Mouse (Mus musculus) fat pad, adult 2 months (tissue): ENCODE data around the gene Rnf150.

Experiments
- DNase-seq: peaks from one replicate; pipeline ENCODE4 v3.0.0-alpha.2; 2011; ENCODE audit warnings: low read depth, low spot score; ENCODE audit errors: extremely low read depth

Rnf150 gene

GRCm38 (mm10) chr8:82863041-82863744, at the start of gene Rnf150:
Rnf150 (plus strand) TSS chr8:82863356.
- DNase-seq: no peak

- no peak for DNase-seq
Observed at GRCm38 (mm10) chr8:82826135-82827046, 36.8 kb upstream of the Rnf150 start.

- DNase-seq: peak; percentile 8
Observed at GRCm38 (mm10) chr8:82840415-82840814, 22.7 kb upstream of the Rnf150 start.

- no peak for DNase-seq
Observed at GRCm38 (mm10) chr8:82840963-82841362, 22.2 kb upstream of the Rnf150 start.

DNA sequence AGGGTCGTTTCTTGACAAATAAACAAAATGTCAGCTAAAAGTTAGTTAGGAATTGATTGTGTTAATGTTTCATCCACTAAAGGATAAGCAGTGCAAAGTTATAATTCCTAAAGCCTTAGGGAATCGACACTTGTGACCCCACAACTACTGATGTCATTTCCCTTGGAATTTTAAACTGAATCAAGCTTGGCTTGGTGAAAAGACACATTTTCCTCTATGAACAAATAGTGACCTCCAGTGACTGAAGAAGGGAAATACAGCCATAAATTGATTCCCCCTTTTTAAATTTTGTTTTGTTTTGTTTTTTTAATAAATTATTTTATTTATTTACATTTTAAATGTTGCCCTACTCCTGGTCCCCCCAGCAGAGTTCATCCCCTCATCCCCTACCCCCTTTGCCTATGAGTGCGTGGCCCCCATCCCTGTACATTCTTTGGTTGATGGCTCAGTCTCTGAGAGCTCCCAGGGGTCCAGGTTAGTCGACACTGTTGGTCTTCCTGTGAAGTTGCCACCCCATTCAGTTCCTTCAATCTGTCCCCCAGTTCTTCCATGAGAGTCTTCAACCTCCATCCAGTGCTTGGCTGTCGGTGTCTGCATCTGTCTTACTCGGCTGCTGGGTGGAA, 21.5 kb upstream of the Rnf150 start:
- DNase-seq: no peak

DNA sequence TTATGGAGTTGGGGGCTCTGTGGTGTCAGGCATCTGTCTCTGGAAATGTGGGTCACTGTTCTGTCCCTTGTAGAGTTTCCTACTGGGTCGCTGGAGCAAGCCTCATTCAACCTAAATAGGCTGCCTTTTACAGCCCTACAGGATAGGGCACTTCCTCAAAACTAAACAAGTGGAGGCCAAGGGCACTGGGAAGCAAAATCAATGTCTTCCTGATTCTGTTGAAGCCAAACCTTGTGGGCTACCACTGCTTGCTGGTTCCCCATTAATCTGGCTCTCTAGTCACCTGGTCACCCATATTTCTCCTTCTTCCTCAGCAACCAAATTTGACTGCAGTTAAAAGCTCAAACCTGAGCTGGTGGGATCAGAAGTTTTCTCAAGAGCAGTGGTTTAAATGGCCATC, 19.5 kb upstream of the Rnf150 start:
- no peak for DNase-seq

GRCm38 (mm10) chr8:82844413-82844812, 18.7 kb upstream of the Rnf150 start:
- DNase-seq: no peak

GRCm38 (mm10) chr8:82846098-82846497, 17.1 kb upstream of the Rnf150 start:
- no peak for DNase-seq

DNA sequence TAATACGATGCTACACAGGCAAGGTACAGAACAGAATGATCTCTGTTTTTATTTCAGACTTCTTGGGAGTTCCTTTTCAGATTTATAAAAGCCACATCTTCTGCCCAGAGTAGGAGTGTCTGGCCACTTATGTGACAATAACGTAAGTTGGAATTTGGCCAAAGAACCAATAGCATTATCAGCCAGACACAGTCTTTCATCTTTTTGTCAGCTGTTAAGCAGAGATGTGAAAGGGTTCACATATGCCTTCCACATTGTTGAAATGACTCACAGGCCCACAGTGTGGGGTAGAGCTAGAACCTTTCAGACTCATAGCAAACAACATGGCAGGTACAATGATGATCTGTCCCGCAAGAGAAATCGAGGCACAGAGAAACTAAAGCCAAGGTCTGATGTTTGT, 16.4 kb upstream of the Rnf150 start:
- no peak for DNase-seq

DNA sequence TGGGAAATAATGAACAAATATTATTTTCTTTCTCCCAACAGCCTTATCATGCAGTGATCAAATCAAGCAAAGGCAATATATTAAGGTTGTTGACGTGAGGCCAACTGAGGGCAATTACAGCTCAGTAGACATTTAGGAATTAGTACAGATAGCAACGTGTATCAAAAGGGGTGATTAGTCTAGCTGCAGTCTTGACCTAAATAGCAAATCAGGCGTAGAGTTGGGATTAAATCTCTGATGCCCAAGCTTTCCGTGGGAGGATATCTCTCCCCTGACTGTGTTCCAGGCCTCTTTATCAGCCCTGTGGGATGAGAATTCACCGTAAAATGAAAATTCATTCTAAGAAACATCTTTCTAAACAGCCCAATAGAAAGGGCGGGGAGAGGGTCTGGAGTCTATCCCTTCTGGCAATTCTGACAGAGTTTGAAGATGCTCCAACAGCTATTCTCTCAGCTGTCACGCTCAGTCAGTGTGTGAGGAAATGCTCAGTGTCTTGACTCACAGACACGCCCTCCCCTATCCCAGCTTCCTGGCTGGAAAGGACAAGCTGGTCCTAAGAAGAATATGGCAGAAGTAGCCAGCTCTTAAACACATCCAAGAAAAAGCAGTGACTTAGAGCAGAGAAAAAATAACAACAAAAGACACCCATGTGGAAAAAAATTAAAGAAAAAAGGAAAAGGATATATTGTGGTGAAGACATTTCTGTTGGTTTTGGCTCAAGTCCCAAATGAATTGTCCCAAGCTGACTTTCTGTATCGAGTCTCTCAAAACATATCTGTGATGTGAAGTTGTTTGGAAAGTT, 4.4 kb upstream of the Rnf150 start:
- no peak for DNase-seq

DNA sequence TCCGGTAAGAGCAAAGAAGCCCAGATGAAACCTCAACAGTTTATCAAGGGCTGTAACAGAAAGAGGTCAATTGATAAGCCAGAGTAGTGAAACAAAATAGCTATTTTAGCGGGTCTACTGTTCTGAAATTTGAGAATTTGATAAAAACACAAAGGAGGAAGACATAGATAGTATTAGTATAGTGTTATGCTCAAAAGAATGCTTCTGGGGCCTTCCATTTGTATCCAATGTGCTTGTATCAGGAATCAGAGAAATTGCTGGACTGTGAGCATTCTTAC, 3.9 kb upstream of the Rnf150 start:
- no peak for DNase-seq

DNA sequence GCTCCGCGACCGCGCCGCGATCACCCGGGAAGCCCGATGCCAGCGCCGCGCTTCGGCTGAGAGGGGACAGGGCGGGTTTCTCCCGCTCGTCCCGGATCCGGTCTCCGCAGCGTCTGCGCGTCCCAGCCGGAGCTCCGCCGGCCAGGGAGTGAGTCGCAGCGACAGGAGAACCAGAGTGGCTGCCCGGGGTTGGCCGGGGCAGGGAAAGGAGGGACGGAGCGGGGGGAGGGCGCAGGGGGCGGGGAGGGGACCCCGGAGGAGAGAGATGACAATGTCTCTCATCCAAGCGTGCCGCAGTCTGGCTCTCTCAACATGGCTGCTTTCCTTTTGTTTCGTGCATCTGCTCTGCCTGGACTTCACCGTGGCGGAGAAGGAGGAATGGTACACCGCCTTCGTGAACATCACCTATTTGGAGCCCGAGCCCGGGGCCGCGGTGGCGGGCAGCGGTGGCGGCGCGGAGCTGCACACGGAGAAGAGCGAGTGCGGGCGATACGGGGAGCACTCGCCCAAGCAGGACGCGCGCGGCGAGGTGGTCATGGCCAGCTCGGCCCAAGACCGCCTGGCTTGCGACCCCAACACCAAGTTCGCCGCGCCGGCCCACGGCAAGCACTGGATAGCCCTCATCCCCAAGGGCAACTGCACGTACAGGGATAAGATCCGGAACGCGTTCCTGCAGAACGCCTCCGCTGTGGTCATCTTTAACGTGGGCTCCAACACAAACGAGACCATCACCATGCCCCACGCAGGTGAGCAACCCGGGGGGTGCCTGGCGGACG, 777 bp downstream of the Rnf150 start:
- DNase-seq: no peak

DNA sequence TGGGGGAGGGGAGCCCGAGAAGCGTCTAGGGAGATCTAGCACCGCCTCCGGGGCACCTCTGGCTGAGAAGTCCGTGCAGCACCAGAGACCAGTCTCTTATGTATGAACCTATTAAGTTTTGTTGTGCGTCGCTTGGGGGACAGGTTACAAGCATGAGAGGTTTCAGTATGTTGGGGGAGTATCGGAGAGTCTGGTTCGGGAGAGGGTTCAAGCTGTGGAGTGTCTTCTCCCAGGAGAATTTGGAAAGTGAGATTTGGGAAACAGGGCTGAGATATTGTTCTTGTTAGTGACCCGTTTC, 1.3 kb downstream of the Rnf150 start:
- DNase-seq: no peak

DNA sequence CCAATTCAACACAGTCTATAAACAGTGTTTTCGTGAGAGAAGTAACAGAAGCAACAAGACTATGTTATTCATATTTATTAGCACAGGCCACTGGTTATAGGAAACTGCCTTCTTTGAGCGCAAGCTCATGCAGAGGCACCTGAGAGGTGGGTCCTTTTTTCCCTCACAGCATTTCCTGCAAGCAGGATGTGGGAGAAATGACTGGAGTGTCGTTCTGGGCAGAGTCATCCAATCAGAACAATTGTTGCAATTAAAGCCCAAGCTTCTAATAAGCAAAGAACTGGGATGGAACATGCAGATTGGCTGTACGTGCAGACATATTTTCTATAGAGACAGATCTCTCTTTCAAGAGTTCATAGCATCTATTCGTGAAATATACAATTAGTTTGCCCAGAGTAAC, 2.1 kb downstream of the Rnf150 start:
- no peak for DNase-seq

GRCm38 (mm10) chr8:82866251-82866650, 3.1 kb downstream of the Rnf150 start:
- DNase-seq: no peak

- DNase-seq: no peak
Observed at GRCm38 (mm10) chr8:82870840-82871490, 7.8 kb downstream of the Rnf150 start.

DNA sequence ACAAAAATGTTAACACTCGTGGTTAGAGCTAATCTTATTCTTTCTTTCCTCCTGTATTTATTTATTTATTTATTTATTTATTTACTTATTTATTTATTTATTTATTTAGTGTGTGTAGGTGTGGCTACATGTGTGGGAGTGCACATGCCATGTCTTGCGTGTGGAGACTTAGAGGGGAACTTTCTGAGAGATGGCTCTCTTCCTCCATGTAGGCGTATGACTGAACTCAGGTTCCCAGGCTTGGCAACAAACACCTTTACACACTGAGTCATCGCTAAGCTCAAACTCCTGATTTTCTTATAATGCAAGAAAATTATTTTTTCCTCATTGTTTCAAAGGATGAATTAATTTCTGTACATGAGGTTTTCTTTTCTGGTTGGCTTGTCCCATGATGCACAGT, 8.8 kb downstream of the Rnf150 start:
- no peak for DNase-seq

GRCm38 (mm10) chr8:82874102-82874501, 10.9 kb downstream of the Rnf150 start:
- no peak for DNase-seq

GRCm38 (mm10) chr8:82875135-82875534, 12.0 kb downstream of the Rnf150 start:
- no peak for DNase-seq

- no peak for DNase-seq
Observed at GRCm38 (mm10) chr8:82884480-82884879, 21.3 kb downstream of the Rnf150 start.
